Mouse (Mus musculus) cerebellum, adult 8-10 months (tissue): ENCODE measurements around the gene Chchd3.

Experiments used
- DNase-seq: peaks from one replicate; pipeline ENCODE4 v3.0.0; 2022

Chchd3 gene

DNA sequence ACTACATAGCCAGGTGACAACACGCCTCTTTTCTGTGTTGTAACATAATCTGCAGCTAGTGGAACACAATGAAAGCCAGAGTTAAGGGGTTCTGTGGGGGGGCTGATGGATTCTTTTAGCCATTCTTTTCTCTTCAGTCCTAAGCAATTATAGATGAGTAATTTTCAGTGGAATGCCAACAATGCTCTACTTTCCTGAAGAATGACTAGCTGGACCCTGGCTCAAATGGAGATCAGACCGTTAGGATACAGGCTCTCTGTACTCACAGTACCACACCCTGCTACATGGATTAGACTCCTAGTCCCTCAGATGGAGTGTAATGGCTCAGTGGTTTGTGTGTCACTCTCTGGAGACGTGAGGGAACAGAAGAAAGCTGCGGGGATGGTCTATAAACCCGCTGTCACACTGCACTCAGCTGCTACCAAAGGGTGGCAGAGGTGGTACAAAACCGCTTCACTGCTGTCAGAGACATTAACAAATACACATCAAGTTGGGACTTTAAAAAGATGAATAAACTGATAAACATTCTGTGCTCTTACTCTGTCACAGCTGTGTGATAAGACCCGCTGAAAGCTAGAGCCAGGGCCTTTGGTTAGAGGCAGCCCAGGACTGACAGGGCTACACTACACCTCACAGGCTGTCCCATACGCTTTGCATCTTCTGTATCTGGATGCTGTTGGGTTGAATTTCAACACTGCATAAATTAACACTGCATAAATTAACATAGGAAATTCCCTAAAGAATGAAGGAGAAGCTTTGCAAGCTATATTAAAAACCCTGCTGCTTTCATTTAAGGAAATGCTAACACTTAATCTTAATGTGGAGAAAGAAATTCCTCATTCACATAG, 264.2 kb downstream of the Chchd3 start:
- no peak for DNase-seq

DNA sequence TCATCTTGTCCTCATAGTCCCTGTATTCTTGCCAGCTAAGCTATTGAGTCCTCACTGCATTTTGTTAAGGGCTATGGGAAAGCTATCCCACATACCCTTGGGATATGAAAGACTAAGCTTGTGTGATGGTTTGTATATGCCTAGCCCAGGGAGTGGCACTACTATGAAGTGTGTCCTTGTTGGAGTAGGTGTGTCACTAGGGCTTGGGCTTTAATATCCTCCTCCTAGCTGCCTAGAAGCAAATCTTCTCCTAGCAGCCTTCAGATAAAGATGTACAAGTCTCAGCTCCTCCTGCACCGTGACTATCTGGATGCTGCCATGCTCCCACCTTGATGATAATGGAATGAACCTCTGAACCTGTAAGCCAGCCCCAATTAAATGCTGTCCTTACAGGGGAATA, 266.5 kb downstream of the Chchd3 start:
- no peak for DNase-seq

- no peak for DNase-seq
Measured at GRCm38 (mm10) chr6:32793163-32793562, 266.9 kb downstream of the Chchd3 start.

- no peak for DNase-seq
Measured at GRCm38 (mm10) chr6:32790487-32790886, 269.6 kb downstream of the Chchd3 start.

DNA sequence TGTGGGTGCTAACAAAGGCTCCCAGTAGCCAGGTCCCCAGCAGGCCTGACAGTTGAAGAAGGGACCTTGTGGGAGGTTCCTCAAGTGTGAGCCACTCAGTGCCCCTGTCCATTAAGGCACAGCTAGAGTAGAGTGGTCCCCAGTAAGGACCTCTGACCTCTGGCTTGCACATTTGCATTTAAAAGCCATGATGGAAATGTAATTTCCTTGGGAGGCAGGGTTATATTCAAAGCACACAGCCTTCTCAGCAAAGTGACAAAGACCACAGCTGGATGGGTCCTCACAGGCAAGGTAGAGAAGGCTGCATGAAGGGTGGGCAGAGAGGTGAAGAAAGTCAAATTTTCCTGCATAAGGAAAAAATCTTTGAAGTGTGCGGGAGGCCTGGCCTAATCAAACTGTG, 272.7 kb downstream of the Chchd3 start:
- no peak for DNase-seq

- DNase-seq, result no peak
Measured at GRCm38 (mm10) chr6:32786196-32786595, 273.9 kb downstream of the Chchd3 start.

DNA sequence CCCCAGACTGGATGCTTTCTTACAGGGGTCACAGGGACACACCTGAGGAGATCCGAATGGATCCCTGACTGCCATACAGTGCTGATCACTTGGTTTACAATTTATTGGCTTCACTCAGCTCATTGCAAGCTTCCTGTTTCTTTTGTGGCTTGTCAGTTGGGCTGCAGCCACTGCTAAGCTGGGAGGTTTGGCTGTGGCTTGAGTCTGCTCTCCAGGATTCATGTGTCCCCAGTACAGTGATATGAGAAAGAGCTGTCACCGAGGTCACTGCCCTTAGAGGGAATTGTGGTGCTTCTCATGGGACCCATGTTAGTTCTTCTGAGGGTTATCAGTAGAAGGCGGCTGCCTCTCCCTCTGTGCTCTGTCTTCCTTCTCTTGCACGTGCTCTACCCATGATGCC, 277.0 kb downstream of the Chchd3 start:
- DNase-seq, result no peak

GRCm38 (mm10) chr6:32780602-32781001, 279.5 kb downstream of the Chchd3 start:
- DNase-seq, result peak; percentile 14

DNA sequence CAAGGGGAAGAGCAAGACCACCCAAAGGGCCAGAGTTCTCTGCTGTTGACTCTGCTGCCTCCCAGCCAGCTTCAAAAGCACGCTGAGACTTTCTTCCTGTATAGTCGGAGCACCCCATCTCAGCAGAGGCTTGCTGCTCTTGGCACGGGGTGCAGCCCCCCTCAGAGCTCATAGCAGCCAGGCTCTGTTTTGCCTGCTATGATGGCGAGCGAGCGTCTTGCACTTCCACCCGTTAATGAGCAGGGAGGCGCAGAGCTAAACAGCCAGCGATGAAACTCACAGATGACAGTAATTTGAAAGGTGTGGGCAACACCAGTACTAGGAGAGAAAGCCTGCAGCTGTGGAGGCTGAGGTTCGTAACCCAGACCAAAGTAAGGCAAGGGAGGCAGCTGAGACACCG, 283.7 kb downstream of the Chchd3 start:
- no peak for DNase-seq

DNA sequence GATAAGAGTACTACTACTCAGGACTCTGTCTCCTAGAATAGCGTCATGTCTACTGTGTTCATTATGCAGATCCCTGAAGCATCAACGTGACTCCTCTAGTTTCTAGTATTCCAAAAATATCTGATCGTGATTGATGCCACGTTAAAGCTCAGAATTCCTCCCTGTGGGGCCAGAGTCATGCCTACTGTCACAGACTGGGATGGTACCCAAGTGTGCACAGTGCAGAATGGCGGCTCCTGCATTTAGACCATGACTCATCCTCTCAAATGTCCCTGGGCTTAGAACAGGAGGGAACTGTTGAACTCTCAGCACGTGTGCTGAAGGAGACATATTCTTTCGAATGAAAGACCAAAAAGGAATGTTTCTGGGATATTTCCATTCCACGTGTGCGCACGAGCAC, 305.5 kb downstream of the Chchd3 start:
- DNase-seq, result no peak

GRCm38 (mm10) chr6:32749821-32750220, 310.2 kb downstream of the Chchd3 start:
- no peak for DNase-seq

DNA sequence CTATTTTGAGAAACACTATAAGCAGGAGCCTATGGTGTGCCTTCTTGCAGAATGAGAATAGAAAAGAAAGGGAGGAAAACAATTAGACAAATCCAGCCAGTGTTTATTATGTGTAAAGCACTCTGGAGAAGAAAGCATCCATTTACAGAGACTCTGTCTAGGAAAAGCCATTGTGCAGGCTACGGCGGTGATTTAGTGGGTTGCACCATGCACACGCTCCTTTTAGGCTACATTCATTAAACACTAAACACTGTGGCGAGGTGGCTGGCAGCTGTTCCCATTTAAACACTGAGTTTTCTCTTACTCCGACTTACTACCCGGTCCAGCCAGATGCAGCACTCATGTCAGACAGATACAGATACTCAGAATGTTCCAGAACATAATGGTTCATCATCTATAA, 311.3 kb downstream of the Chchd3 start:
- no peak for DNase-seq

DNA sequence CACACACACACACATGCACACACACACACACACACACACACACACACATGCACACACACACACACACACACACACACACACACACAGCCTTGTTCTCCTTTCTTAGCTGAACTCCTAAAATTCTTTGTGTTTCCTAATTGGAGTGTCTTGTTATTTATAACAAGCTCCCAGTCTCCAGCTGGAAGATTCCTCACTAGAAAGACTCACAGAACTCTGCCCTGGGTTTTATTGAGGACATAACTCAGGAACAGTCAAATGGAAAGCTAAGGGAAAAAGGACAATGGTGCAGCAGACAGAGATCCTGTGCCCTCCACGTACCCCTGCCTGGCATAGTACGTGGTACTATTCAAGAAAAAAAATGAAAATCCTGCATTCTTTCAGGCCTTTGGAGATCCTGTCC, 312.7 kb downstream of the Chchd3 start:
- no peak for DNase-seq
